ENCODE assay signal across 22 mouse cellular contexts in the genomic region with DNA sequence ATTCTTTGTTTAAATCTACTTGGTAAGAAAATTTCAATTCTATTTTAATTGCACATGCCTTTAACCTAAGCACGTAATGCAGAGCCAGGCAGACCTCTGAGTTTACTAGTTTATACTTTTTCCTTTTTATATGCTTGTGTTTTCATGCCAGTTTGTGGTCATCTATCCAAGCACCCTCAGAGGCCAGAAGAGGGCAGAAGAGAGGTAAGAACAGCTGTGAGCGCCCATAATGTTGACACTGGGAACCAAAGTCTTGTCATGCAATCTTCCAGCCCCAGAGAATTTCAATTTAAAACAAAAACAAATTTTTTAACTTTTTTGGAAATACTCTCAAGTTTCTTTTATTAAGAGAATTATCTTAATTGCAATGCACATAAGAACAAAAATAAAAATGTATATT.
A peak's percentile ranks its signal among the peaks of the same experiment; 100 is the strongest.
DNase-seq lines count a peak whose midpoint lies in the region; ATAC-seq and TF ChIP-seq lines count a peak whose summit lies in the region.
"Had no signal": no experiment of that assay in that cellular context is flagged by ENCODE, and none has a peak within 500 bp of the region (broad histone marks: within the 10 kb centered on the region; RNA-seq: fewer than 3 reads in every experiment).

No protein-coding gene starts in this region.

- no peak overlapping the region for H3K4me2 ChIP-seq in liver, embryonic 12.5 days
- H3K4me2 ChIP-seq: hindbrain, embryonic 14.5 days; midbrain, embryonic 12.5 days; neural tube, embryonic 15.5 days had no signal

- TF ChIP-seq RAD21 in MEL (IDR thresholded peaks at IDR 0.05; ENCODE audit: low read depth, low read length): peak; percentile 12; the same call in 1 of the 2 replicates

- intact Hi-C loops in gastrocnemius, postnatal 36 days (cut with DNase I): no loop called here

- 0 out of 2 replicates have a peak, but pooled peaks have one; percentile 2 for TF ChIP-seq CTCF in liver, adult 2 months (IDR thresholded peaks at IDR 0.05; ENCODE audit: low read depth, low read length)
- peak in 2 of 3 experiments; percentile 37 to 47; a peak in 4 of 6 replicates for TF ChIP-seq CTCF in MEL (IDR thresholded peaks at IDR 0.05 in 2 of 3, conservative IDR thresholded peaks at IDR 0.05 in 1 of 3; ENCODE audit: control insufficient read depth in 1 of 3, insufficient read depth in 1 of 3, low read depth in 2 of 3, low read length in 3 of 3, poor library complexity in 1 of 3, severe bottlenecking in 1 of 3)

- no peaks in the 10 kb centered on the region for H3K27me3 ChIP-seq in liver, adult 2 months (ENCODE audit: control insufficient read depth, insufficient read depth, low read length)
- H3K27me3 ChIP-seq in liver, embryonic 12.5 days (replicated peaks): no peaks in the 10 kb centered on the region
- H3K27me3 ChIP-seq in MEL (ENCODE audit: control insufficient read depth in 1 of 2, insufficient read depth in 2 of 2, low read length in 2 of 2): no peaks in the 10 kb centered on the region
- H3K27me3 ChIP-seq: midbrain, embryonic 12.5 days; neural tube, embryonic 15.5 days had no signal

- H3K27ac ChIP-seq in liver, adult 2 months (replicated peaks; ENCODE audit: insufficient read depth, low read depth, low read length): no peak overlapping the region
- H3K27ac ChIP-seq in liver, embryonic 12.5 days: no peak overlapping the region
- no peak overlapping the region for H3K27ac ChIP-seq in MEL (ENCODE audit: control insufficient read depth, low read depth, low read length)
- H3K27ac ChIP-seq: heart, embryonic 10.5 days; hindbrain, embryonic 14.5 days; midbrain, embryonic 12.5 days; neural tube, embryonic 15.5 days had no signal

- no peak for TF ChIP-seq POLR2A in liver, adult 2 months (IDR thresholded peaks at IDR 0.05; ENCODE audit: extremely low read depth, insufficient read depth, low read length)
- TF ChIP-seq POLR2A in MEL (IDR thresholded peaks at IDR 0.05; ENCODE audit: control insufficient read depth in 1 of 2, insufficient read depth in 1 of 2, low read depth in 1 of 2, low read length in 2 of 2, poor library complexity in 1 of 2): no peak

- no peaks in the 10 kb centered on the region for H3K4me1 ChIP-seq in liver, adult 2 months (ENCODE audit: control insufficient read depth, insufficient read depth, low read length)
- peaks cover 10% of the 10 kb centered on the region; the same call in 1 of the 2 replicates for H3K4me1 ChIP-seq in liver, embryonic 12.5 days
- peaks cover 0 to 3% of the 10 kb centered on the region in 2 experiments; a peak in 3 of 4 replicates for H3K4me1 ChIP-seq in MEL (ENCODE audit: control insufficient read depth in 1 of 2, insufficient read depth in 2 of 2, low read length in 2 of 2)
- H3K4me1 ChIP-seq: heart, embryonic 10.5 days; midbrain, embryonic 12.5 days; neural tube, embryonic 15.5 days had no signal

- ATAC-seq in CD4-positive, CD25-positive, alpha-beta regulatory T cell, adult 4 months: no peak
- ATAC-seq in liver, embryonic 12.5 days: no peak
- ATAC-seq in megakaryocyte progenitor cell, adult 5-6 weeks (replicated peaks; ENCODE audit: poor library complexity): peak; percentile 77

- H3K4me3 ChIP-seq in liver, adult 2 months (ENCODE audit: insufficient read depth, low read depth, low read length): no peak overlapping the region
- H3K4me3 ChIP-seq in liver, embryonic 12.5 days: no peak overlapping the region
- H3K4me3 ChIP-seq in MEL (ENCODE audit: control insufficient read depth in 1 of 2, insufficient read depth in 1 of 2, low read depth in 2 of 2, low read length in 2 of 2): no peak overlapping the region
- H3K4me3 ChIP-seq: heart, embryonic 10.5 days; midbrain, embryonic 12.5 days; myocyte; neural tube, embryonic 15.5 days had no signal

- DNase-seq in CD4-positive, CD25-positive, alpha-beta regulatory T cell, adult 2 months (ENCODE audit: low read depth, low spot score): peak; percentile 12
- DNase-seq in liver, adult 2 months (ENCODE audit: extremely low read depth, low read depth, low spot score): peak; percentile 10
- DNase-seq in MEL (ENCODE audit: low read depth, low spot score): peak; percentile 42
- no peak for DNase-seq in B cell, adult 2 months
- no peak for DNase-seq in gastrocnemius, postnatal 36 days
- DNase-seq: adrenal gland, postnatal 14 days; cerebellum, adult 18-20 months; gastrocnemius, postnatal 25 days; heart, postnatal 14 days; kidney, adult 8-10 months; kidney, postnatal 36 days; lung, postnatal 14 days; right cerebral cortex, postnatal 25 days; thymus, postnatal 4 days had no signal

- H3K9ac ChIP-seq in liver, adult 2 months (ENCODE audit: low read depth, low read length): no peak overlapping the region
- H3K9ac ChIP-seq in liver, embryonic 12.5 days: no peak overlapping the region
- no peak overlapping the region for H3K9ac ChIP-seq in MEL (ENCODE audit: control insufficient read depth, low read depth, low read length, poor library complexity, severe bottlenecking)
- H3K9ac ChIP-seq: hindbrain, embryonic 14.5 days; midbrain, embryonic 12.5 days; neural tube, embryonic 15.5 days had no signal

- no peaks in the 10 kb centered on the region for H3K79me2 ChIP-seq in liver, adult 2 months (ENCODE audit: control insufficient read depth, insufficient read depth, low read length)
- H3K79me2 ChIP-seq in MEL (ENCODE audit: control insufficient read depth, insufficient read depth, low read length, poor library complexity): no peaks in the 10 kb centered on the region

- 94% methylated on average over 2 of the region's 2 CpGs for WGBS in liver, adult 2 months
- WGBS in liver, embryonic 12.5 days (ENCODE audit: insufficient replicate concordance): 81% methylated on average over 2 of the region's 2 CpGs

- no peak for TF ChIP-seq EP300 in MEL (IDR thresholded peaks at IDR 0.05; ENCODE audit: low read depth in 1 of 2, low read length in 2 of 2)

- H3K36me3 ChIP-seq in liver, adult 2 months (ENCODE audit: control insufficient read depth, insufficient read depth, low read length): peaks cover 12% of the 10 kb centered on the region; the same call in 1 of the 2 replicates
- peaks cover 16% of the 10 kb centered on the region for H3K36me3 ChIP-seq in liver, embryonic 12.5 days
- peaks cover 1 to 15% of the 10 kb centered on the region in 2 experiments; a peak in 3 of 4 replicates for H3K36me3 ChIP-seq in MEL (ENCODE audit: control insufficient read depth in 1 of 2, insufficient read depth in 2 of 2, low read length in 2 of 2)

- H3K9me3 ChIP-seq in liver, embryonic 12.5 days (replicated peaks): no peaks in the 10 kb centered on the region
- no peaks in the 10 kb centered on the region for H3K9me3 ChIP-seq in MEL (replicated peaks; ENCODE audit: insufficient read depth, low read length)
- H3K9me3 ChIP-seq: heart, embryonic 10.5 days; midbrain, embryonic 12.5 days; neural tube, embryonic 15.5 days had no signal

TF ChIP-seq in MEL, 35 proteins besides CTCF, POLR2A, EP300 and RAD21:
- TF ChIP-seq POLR2AphosphoS5 (IDR thresholded peaks at IDR 0.05; ENCODE audit: borderline replicate concordance, low read depth, low read length): no peak
- peak; percentile 44 for TF ChIP-seq SMC3 (IDR thresholded peaks at IDR 0.05; ENCODE audit: low read depth, low read length)

Comparison
In these comparisons a context has a peak if more than half of its experiments do, and no peak if none do; other contexts are left out.
1. DNase-seq: peak in CD4-positive, CD25-positive, alpha-beta regulatory T cell, adult 2 months (single experiment), liver, adult 2 months (single experiment) and MEL (single experiment); none in B cell, adult 2 months (0 of 2) and gastrocnemius, postnatal 36 days (0 of 2).